In the genomic region with DNA sequence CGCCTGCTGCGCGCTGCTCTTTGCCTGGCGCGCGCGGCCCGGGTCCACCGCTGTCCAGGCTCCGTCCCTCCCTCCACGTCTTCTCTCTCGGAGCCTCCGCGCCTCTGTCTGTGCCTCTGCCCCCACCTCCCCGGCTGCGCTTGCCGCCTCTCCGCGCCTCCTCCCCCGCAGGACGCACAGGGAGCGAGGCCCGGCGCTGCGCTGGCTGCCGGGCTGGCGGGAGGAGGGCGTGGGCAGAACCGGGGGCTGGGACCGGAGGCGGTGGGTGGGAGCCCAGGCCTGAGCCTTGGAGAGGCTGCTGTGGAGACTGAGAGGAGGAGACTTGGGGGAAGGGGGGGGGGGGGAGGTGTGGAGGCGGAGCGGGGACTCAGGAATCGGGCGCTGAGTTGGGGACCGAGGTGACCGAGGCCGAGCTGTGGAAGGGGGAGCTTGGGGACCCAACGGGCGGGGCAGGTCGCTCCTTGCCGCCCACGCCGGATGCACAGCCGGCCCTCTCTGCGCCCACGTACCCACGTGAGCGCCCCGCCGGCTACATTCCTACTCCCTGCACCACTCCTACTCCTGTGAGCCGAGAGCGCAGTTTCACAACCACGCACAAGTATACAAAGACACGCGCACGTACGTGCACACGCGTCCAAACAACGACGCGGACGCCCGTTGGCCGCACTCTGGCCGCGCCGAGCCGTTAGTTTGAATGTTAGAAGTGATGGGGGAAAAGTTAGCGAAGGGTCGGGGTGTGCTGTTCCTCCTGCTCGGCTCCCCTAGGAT, we compare ENCODE assay signal across 8 mouse cellular contexts. TPM values are rescaled to one million over a fixed set of nuclear protein-coding genes. Genes with fewer than 3 reads are reported as not detected.
DNase-seq lines count a peak whose midpoint lies in the region; ATAC-seq and TF ChIP-seq lines count a peak whose summit lies in the region.

A gene (plus strand): TSS at position 401 of the 768 bp plus-strand sequence.

- H3K9me3 ChIP-seq in E14TG2a.4 (ENCODE audit: low read length), result no peaks in the 10 kb centered on the region; the same call in 1 of the 2 replicates
- H3K9me3 ChIP-seq in forebrain, embryonic 13.5 days (replicated peaks), result no peaks in the 10 kb centered on the region
- no peaks in the 10 kb centered on the region for H3K9me3 ChIP-seq in neural tube, embryonic 14.5 days (ENCODE audit: control insufficient read depth, low read length)

- ATAC-seq in cerebellum, adult (ENCODE audit: insufficient number of reproducible peaks, low FRiP score, low TSS enrichment), result peak; percentile 37
- ATAC-seq in forebrain, embryonic 13.5 days, result peak; percentile 56
- ATAC-seq in neural tube, embryonic 14.5 days (ENCODE audit: low read depth), result peak; percentile 47

- H3K4me2 ChIP-seq in forebrain, embryonic 13.5 days, result peak within 1 kb of the TSS; percentile 95
- peak within 1 kb of the TSS; percentile 71 for H3K4me2 ChIP-seq in neural tube, embryonic 14.5 days (ENCODE audit: low read depth, low read length)

- H3K36me3 ChIP-seq in E14TG2a.4 (ENCODE audit: insufficient read depth, low read length), result peaks cover 22% of the 10 kb centered on the region
- no peaks in the 10 kb centered on the region for H3K36me3 ChIP-seq in forebrain, embryonic 13.5 days (ENCODE audit: poor library complexity, severe bottlenecking)
- no peaks in the 10 kb centered on the region for H3K36me3 ChIP-seq in neural tube, embryonic 14.5 days (ENCODE audit: control insufficient read depth, insufficient read depth, low read length)

- H3K27ac ChIP-seq in forebrain, embryonic 13.5 days, result peak within 1 kb of the TSS; percentile 19; the same call in 1 of the 2 replicates
- H3K27ac ChIP-seq in neural tube, embryonic 14.5 days (ENCODE audit: low read depth, low read length), result peak within 1 kb of the TSS; percentile 53; the same call in 1 of the 2 replicates

- DNase-seq in heart, postnatal 10 days, result peak; percentile 86 to 90
- DNase-seq in kidney, postnatal 36 days, result peak; percentile 90 to 92
- DNase-seq in lung, adult 2 months, result peak; percentile 83
- peak; percentile 94 for DNase-seq in testis, postnatal 10 days (ENCODE audit: low spot score)

- peaks cover 85% of the 10 kb centered on the region for H3K4me1 ChIP-seq in E14TG2a.4 (replicated peaks; ENCODE audit: low read depth, low read length)
- peaks cover 59% of the 10 kb centered on the region for H3K4me1 ChIP-seq in forebrain, embryonic 13.5 days
- peaks cover 26% of the 10 kb centered on the region for H3K4me1 ChIP-seq in lung, adult 2 months (ENCODE audit: control insufficient read depth, insufficient read depth, low read length)
- H3K4me1 ChIP-seq in neural tube, embryonic 14.5 days (ENCODE audit: control insufficient read depth, insufficient read depth, low read length), result peaks cover 14% of the 10 kb centered on the region; the same call in 1 of the 2 replicates

- no peak for TF ChIP-seq CTCF in E14TG2a.4 (conservative IDR thresholded peaks at IDR 0.05; ENCODE audit: low read length)
- no peak for TF ChIP-seq CTCF in lung, adult 2 months (IDR thresholded peaks at IDR 0.05; ENCODE audit: insufficient read depth, low read length)

- intact Hi-C loops in heart, postnatal 10 days (cut with DNase I), result loop anchor here (2.0 to 10.0 kb wide), 3 partner anchors 24 to 472 kb away; a partner anchor contains a TSS

- TF ChIP-seq POLR2A in lung, adult 2 months (IDR thresholded peaks at IDR 0.05; ENCODE audit: borderline replicate concordance, extremely low read depth, low read depth, low read length), result peak; percentile 87

- H3K27me3 ChIP-seq in E14TG2a.4 (ENCODE audit: insufficient read depth, low read length), result peaks cover 35% of the 10 kb centered on the region
- H3K27me3 ChIP-seq in forebrain, embryonic 13.5 days, result peaks cover 65% of the 10 kb centered on the region
- peaks cover 37% of the 10 kb centered on the region for H3K27me3 ChIP-seq in neural tube, embryonic 14.5 days (ENCODE audit: control insufficient read depth, insufficient read depth, low read length)

- WGBS in forebrain, embryonic 13.5 days, result under 1% methylated on average over 56 of the region's 73 CpGs
- under 1% methylated on average over 65 of the region's 73 CpGs for WGBS in lung, adult 2 months
- 1% methylated on average over 63 of the region's 73 CpGs for WGBS in neural tube, embryonic 14.5 days

- H3K9ac ChIP-seq in forebrain, embryonic 13.5 days, result peak within 1 kb of the TSS; percentile 75
- H3K9ac ChIP-seq in neural tube, embryonic 14.5 days (replicated peaks; ENCODE audit: low read depth, low read length), result peak within 1 kb of the TSS; percentile 41

- peak within 1 kb of the TSS; percentile 88 for H3K4me3 ChIP-seq in E14TG2a.4 (replicated peaks; ENCODE audit: low read length)
- H3K4me3 ChIP-seq in forebrain, embryonic 13.5 days, result peak within 1 kb of the TSS; percentile 59
- H3K4me3 ChIP-seq in lung, adult 2 months (replicated peaks; ENCODE audit: extremely low read depth, low read depth, low read length), result peak within 1 kb of the TSS; percentile 90
- peak within 1 kb of the TSS; percentile 43 for H3K4me3 ChIP-seq in neural tube, embryonic 14.5 days (ENCODE audit: low read depth, low read length)

RNA-seq across cellular contexts. Expression of the gene that starts here (rescaled TPM):
- polyA plus RNA-seq in forebrain, embryonic 13.5 days (2015; fragmentation: Nextera tagmentation; extraction: Ambion mirVana), result 6.7 and 7.0 TPM in 2 replicates
- total RNA-seq in heart, postnatal 10 days (2021), result 1 to 10 TPM; 5.0 to 7.0 TPM
- 2.7 and 3.6 TPM in 2 replicates for polyA plus RNA-seq in lung, adult 2 months (2012; rRNA removed)
- polyA plus RNA-seq in neural tube, embryonic 14.5 days (2014; fragmentation: Nextera tagmentation; extraction: Ambion mirVana), result 3.0 and 3.4 TPM in 2 replicates

Comparison
In these comparisons a context has a peak if more than half of its experiments do, and no peak if none do; other contexts are left out.
1. Peak in every context shown above with its lines: DNase-seq, ATAC-seq, H3K4me3 ChIP-seq and H3K27ac ChIP-seq.